Mouse (Mus musculus) hindbrain, embryonic 16.5 days (tissue): ENCODE measurements around the gene Wnt5b. TPM values are rescaled to one million over a fixed set of nuclear protein-coding genes. Genes with fewer than 3 reads are reported as not detected.

ENCODE experiments used
- ATAC-seq: fragments of 200-750 bp; cut with Nextera tagmentation; 2 replicates; pipeline ENCODE4 v1.8.0; 2017; ENCODE audit warnings: moderate TSS enrichment, moderate library complexity
- H3K27ac ChIP-seq: fragments of 300-500 bp; sonication (generic); 2 replicates; pipeline ENCODE4 v1.5.1; 2014; ENCODE audit warnings: low read depth, mild to moderate bottlenecking, control low read depth, low read length, moderate library complexity
- H3K27me3 ChIP-seq: fragments of 300-500 bp; sonication (generic); replicated peaks from 2 replicates; pipeline ENCODE4 v1.6.1; 2014; ENCODE audit warnings: low read length; ENCODE audit not compliant: control insufficient read depth, insufficient read depth
- H3K36me3 ChIP-seq: fragments of 300-500 bp; sonication (generic); 2 replicates; pipeline ENCODE4 v1.6.1; 2014; ENCODE audit warnings: mild to moderate bottlenecking, low read length, moderate library complexity, mixed read lengths; ENCODE audit not compliant: control insufficient read depth, insufficient read depth
- H3K4me1 ChIP-seq: fragments of 300-500 bp; sonication (generic); 2 replicates; pipeline ENCODE4 v1.6.1; 2014; ENCODE audit warnings: low read depth, low read length; ENCODE audit not compliant: control insufficient read depth, insufficient read depth
- H3K4me2 ChIP-seq: fragments of 300-500 bp; sonication (generic); 2 replicates; pipeline ENCODE4 v1.6.1; 2014; ENCODE audit warnings: mild to moderate bottlenecking, low read length, control low read depth, moderate library complexity
- H3K4me3 ChIP-seq: fragments of 300-500 bp; sonication (generic); 2 replicates; pipeline ENCODE4 v1.5.1; 2014; ENCODE audit warnings: mild to moderate bottlenecking, low read length, control low read depth, moderate library complexity
- H3K9ac ChIP-seq: fragments of 300-500 bp; sonication (generic); 2 replicates; pipeline ENCODE4 v1.6.1; 2014; ENCODE audit warnings: low read depth, mild to moderate bottlenecking, control low read depth, low read length, moderate library complexity
- H3K9me3 ChIP-seq: fragments of 300-500 bp; sonication (generic); 2 replicates; pipeline ENCODE4 v1.6.1; 2014; ENCODE audit warnings: mild to moderate bottlenecking, low read length, moderate library complexity; ENCODE audit not compliant: control insufficient read depth
- WGBS: fragments of 180-500 bp; shearing (Covaris S2); extraction: QIAGEN DNeasy Blood & Tissue Kit; methylation state at CpG from one replicate; pipeline ENCODE4 v1.1.7; 2014; 5-methylcytosine and 5-hydroxymethylcytosine counted together
- polyA plus RNA-seq: library from polyadenylated mRNA; unstranded; fragments of >200 nt; fragmentation: Nextera tagmentation; extraction: Ambion mirVana; gene quantifications from 2 replicates; pipeline ENCODE4 v1.2.1, GENCODE M21; 2015

The Wnt5b gene
- polyA plus RNA-seq, 1 experiment from 2014 or later: 4.1 TPM

DNA sequence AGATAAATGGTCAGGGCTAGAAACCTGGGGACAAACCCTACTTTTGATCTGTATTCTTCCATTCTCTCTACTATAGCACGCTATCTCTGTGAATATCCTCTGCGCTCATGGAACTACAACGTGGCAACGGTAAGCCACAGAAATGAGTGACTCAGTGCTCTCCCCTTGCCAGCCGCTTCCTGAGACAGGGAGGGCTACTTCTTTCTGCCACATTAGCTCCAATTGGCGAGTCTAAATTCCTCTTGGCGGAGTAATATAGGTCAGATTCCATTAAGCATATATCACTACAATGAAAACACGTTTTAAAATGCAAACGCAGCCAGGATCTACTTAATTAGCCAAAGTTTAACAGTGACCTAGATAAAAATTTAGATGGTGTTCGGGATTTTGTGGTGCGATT is 31.4 kb downstream of the Wnt5b start:
- Histone ChIP-seq H3K4me3 (no peak overlapping the region), H3K36me3 (no peaks in the 10 kb centered on the region), H3K9ac (no peak overlapping the region), H3K4me2 (no peak overlapping the region), H3K27me3 (no peaks in the 10 kb centered on the region), H3K9me3 (no peaks in the 10 kb centered on the region), H3K27ac (no peak overlapping the region), H3K4me1 (peaks cover 4% of the 10 kb centered on the region)
- WGBS: 84% methylated on average over 11 of the region's 11 CpGs
- ATAC-seq: no peak

DNA sequence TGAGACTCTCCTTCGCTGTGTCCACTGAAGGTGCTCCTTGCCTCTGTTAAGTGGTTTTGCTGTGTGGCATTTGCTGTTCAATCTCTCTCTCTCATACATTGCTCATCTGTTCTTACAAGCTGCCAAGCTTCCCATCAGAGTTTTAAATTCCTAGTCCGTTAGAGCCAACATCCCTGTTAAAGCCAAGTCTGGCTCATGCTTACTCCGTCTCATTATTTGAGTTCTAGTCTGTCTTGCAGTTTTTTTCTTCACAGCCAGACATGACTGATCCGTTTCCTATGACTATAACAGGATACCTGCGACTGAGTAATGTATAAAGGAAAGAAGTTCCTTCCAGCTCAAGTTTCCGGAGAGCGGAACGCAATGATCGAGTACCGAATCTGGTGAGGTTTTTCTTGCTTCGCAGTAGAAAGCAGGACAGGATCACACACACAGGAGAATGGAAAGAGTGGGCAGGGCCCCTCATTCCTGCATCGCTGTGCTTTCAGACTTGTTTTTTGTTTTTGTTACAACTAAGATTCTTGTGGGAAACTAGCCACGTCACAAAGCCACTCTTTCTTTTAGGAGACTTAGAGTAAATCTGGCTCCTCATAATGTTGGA is 34.6 kb downstream of the Wnt5b start:
- no peak for ATAC-seq

DNA sequence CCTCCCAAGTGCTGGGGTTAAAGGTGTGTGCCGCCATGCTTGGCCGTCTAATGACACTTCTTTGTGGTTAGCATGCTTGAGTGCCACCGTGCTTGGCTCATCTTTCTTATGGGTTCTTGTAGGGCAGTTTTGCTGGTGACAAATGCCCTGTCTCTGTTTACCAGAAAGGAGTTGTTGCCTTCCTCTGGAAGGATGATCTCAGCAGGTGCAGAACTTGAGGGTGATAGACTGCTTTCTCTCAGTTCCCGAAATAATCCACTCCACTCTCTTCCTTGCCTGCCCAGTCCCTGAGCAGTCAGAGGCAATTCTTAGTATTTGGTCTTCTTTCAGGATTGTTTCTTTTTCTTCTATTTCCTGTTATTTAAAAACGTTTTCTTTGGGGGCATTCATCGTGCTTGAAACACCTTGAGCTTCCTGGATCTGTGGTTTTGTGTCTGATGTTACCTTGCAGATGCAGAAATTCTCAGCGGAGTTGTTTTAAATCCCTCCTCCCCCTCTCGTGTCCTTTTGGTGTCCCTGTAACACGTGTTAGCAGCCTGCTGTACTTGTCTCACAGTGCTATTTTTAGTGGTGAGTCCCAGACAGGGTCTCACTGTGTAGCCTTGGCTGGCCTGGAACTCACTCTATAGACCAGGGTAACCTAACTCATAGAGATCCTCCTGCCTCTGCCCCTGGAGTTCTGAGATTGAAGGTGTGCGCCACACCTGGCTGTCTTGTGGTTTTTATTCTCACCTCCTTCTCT is 35.3 kb downstream of the Wnt5b start:
- Histone ChIP-seq H3K4me1 (no peaks in the 10 kb centered on the region), H3K4me2 (no peak overlapping the region), H3K36me3 (no peaks in the 10 kb centered on the region), H3K27me3 (no peaks in the 10 kb centered on the region), H3K27ac (no peak overlapping the region), H3K9me3 (no peaks in the 10 kb centered on the region), H3K4me3 (no peak overlapping the region), H3K9ac (no peak overlapping the region)
- 82% methylated on average over 10 of the region's 10 CpGs for WGBS
- ATAC-seq: no peak

More for the DNA sequence above, 34.6 kb downstream of the Wnt5b start:
- no peaks in the 10 kb centered on the region for H3K27me3 ChIP-seq
- H3K4me3 ChIP-seq: no peak overlapping the region
- H3K36me3 ChIP-seq: no peaks in the 10 kb centered on the region
- H3K4me2 ChIP-seq: no peak overlapping the region
- no peaks in the 10 kb centered on the region for H3K9me3 ChIP-seq
- peaks cover 3% of the 10 kb centered on the region for H3K4me1 ChIP-seq
- no peak overlapping the region for H3K9ac ChIP-seq
- no peak overlapping the region for H3K27ac ChIP-seq
- whole genome bisulfite sequencing: 88% methylated on average over 13 of the region's 13 CpGs

DNA sequence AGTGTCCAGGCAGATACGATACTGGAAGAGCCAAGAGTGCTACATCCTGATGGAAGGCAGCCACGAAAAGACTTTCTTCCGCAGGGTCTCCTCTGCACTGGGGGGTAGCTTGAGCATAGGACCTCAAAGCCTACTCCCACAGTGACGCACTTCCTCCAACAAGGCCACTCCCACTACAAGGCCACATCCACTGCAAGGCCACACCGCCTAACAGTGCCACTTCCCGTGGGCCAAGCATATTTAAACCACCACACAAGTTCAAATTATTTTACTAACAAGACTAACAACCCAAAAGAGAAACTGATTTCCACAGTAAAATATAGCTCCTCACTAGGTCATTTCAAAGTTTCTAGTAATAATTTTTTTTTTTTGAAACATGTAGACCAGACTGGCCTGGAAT is 35.9 kb downstream of the Wnt5b start:
- no peak overlapping the region for H3K4me2 ChIP-seq
- WGBS: 96% methylated on average over 6 of the region's 6 CpGs
- H3K36me3 ChIP-seq: no peaks in the 10 kb centered on the region
- H3K4me3 ChIP-seq: no peak overlapping the region
- H3K27me3 ChIP-seq: no peaks in the 10 kb centered on the region
- no peak for ATAC-seq
- H3K9ac ChIP-seq: no peak overlapping the region
- H3K27ac ChIP-seq: no peak overlapping the region
- H3K4me1 ChIP-seq: no peaks in the 10 kb centered on the region
- no peaks in the 10 kb centered on the region for H3K9me3 ChIP-seq

DNA sequence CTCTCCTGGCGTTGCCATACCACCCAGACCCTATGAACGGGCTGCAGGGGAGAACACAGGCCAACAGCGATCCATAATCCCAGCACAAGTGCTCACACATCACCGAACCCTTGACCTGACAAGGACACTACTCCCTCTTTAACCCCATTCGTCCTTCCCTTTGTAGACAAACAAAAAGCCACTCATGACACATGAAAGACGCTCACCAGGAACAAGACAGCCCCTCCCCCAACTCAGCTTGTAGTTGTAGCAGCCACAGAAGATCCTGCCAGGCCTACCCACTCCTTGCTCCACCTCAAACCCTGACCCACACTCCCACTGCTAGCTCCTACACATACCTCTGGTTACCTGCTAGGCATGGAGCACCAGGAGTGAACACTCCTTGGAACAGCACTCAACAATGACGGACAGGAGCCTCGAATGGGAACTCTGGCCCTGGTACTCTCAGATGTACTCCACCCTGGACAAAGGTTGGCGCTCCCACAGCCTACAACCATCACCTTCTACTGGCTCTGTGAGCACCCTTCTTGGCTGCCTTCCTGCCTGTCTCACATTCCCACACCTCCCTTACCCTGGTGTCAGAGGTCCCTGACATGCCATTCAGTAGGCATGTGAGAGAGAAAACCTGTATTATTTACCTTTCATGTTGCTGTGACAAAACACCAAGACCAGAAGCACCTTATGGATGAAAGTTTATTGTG is 38.5 kb downstream of the Wnt5b start:
- WGBS: 62% methylated on average over 9 of the region's 9 CpGs

DNA sequence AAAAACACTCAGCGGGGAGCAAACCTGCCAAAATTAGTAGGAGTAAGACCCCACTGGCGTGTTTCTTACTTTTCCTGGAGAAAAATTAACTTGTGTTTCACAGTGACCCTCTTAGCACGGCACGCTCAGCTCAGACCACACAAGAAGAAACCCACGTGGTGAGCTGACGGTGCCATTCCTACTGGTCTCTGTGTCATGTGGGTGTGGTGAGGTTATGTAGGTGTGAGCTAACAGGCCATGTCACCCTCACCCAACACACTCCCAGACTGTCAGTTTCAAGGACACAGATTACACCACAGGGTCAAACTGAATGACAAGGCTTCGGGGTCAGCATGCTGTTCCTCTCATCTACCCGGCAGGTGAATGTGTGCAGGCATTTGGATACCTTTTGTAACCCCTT is 39.4 kb downstream of the Wnt5b start:
- no peaks in the 10 kb centered on the region for H3K36me3 ChIP-seq
- H3K4me1 ChIP-seq: no peaks in the 10 kb centered on the region
- H3K9ac ChIP-seq: no peak overlapping the region
- H3K27me3 ChIP-seq: no peaks in the 10 kb centered on the region
- no peak overlapping the region for H3K4me3 ChIP-seq
- no peak for ATAC-seq
- no peaks in the 10 kb centered on the region for H3K9me3 ChIP-seq
- no peak overlapping the region for H3K27ac ChIP-seq
- WGBS: 86% methylated on average over 8 of the region's 8 CpGs
- no peak overlapping the region for H3K4me2 ChIP-seq

More for the DNA sequence above, 38.5 kb downstream of the Wnt5b start:
- no peak for ATAC-seq
- H3K27me3 ChIP-seq: no peaks in the 10 kb centered on the region
- H3K4me3 ChIP-seq: no peak overlapping the region
- H3K4me1 ChIP-seq: no peaks in the 10 kb centered on the region
- no peaks in the 10 kb centered on the region for H3K9me3 ChIP-seq
- no peak overlapping the region for H3K9ac ChIP-seq
- no peaks in the 10 kb centered on the region for H3K36me3 ChIP-seq
- H3K4me2 ChIP-seq: no peak overlapping the region
- no peak overlapping the region for H3K27ac ChIP-seq

DNA sequence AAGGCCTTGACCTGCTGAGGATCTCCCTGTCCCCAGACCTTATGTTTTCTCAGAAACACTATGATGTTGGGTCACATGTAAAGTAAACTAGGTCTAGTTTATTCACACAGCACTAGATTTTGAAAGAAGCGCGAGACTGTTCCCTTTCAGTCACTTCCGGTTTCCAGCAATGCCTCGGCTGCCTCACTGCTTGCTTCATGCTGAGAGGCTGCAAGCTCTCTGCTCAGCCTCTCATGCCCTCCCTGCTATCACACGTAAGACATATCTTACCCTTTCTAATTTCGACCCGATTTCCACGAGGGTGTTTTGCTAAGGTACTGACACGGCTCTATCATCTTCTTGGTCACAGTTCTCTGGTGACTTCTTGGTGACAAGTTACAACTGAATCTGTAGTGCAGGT is 42.1 kb downstream of the Wnt5b start:
- 52% methylated on average over 9 of the region's 9 CpGs for WGBS
- no peaks in the 10 kb centered on the region for H3K36me3 ChIP-seq
- H3K27ac ChIP-seq: no peak overlapping the region
- no peak overlapping the region for H3K9ac ChIP-seq
- no peak overlapping the region for H3K4me3 ChIP-seq
- no peak overlapping the region for H3K4me2 ChIP-seq
- no peaks in the 10 kb centered on the region for H3K9me3 ChIP-seq
- H3K4me1 ChIP-seq: no peaks in the 10 kb centered on the region
- H3K27me3 ChIP-seq: no peaks in the 10 kb centered on the region
- ATAC-seq: no peak

DNA sequence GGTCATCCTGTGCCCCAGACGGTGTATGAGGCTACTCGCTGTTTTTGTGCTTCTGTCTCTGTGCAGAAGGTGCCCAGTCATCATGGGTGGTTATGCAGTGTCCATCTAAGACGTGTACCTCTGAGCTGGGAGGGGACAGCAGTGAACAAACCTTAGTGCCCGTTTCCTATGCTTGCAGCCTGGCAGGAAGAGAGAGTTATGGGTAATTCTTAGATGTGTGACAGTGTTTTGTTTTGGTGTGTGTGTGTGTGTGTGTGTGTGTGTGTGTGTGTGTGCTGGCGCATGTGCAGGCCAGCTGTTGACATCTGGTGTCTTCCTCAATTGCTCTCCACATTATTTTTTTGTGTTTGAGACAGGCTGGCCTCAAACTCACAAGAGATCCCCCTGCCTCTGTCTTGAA is 44.1 kb downstream of the Wnt5b start:
- Histone ChIP-seq H3K4me3 (no peak overlapping the region), H3K4me1 (no peaks in the 10 kb centered on the region), H3K9me3 (no peaks in the 10 kb centered on the region), H3K4me2 (no peak overlapping the region), H3K27ac (no peak overlapping the region), H3K9ac (no peak overlapping the region), H3K27me3 (no peaks in the 10 kb centered on the region), H3K36me3 (no peaks in the 10 kb centered on the region)
- 69% methylated on average over 5 of the region's 5 CpGs for WGBS
- no peak for ATAC-seq

DNA sequence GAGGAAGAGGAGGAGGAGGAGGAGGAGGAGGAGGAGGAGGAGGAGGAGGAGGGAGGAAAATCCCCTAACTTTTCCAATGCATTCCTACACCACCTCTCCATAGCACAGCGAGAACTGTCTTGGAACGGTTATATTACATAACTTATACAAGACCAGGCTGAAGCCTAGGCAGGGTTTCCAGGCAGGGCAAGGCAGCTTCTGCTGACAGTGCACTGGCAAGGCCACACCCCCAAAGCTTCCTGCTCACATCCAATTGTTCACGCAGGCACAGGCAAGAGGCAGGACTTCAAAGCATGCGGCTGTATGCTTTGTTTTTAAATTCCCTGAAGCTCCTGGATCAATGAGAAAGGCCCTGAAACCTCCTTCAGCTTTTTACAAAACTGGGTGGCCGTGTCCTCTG is 44.9 kb downstream of the Wnt5b start:
- Histone ChIP-seq H3K27me3 (no peaks in the 10 kb centered on the region), H3K27ac (no peak overlapping the region), H3K4me1 (no peaks in the 10 kb centered on the region), H3K4me2 (no peak overlapping the region), H3K9me3 (no peaks in the 10 kb centered on the region), H3K9ac (no peak overlapping the region), H3K4me3 (no peak overlapping the region), H3K36me3 (no peaks in the 10 kb centered on the region)
- WGBS: 21% methylated on average over 5 of the region's 5 CpGs
- ATAC-seq: no peak
